Mouse (Mus musculus): ENCODE data around the gene Nmnat3.
A peak's percentile ranks its signal among the peaks of the same experiment; 100 is the strongest.

Gene Nmnat3

GRCm38 (mm10) chr9:98367333-98367962 lies 80.2 kb downstream of the Nmnat3 start:
- DNase-seq, result no peak

- no peak for DNase-seq
Observed at GRCm38 (mm10) chr9:98369707-98370106, 82.5 kb downstream of the Nmnat3 start.

GRCm38 (mm10) chr9:98373358-98373757 lies 86.1 kb downstream of the Nmnat3 start:
- no peak for DNase-seq

- no peak for DNase-seq
Observed at GRCm38 (mm10) chr9:98374897-98375296, 87.7 kb downstream of the Nmnat3 start.

GRCm38 (mm10) chr9:98375329-98376170 lies 88.3 kb downstream of the Nmnat3 start:
- no peak for DNase-seq

GRCm38 (mm10) chr9:98379736-98380135 lies 92.5 kb downstream of the Nmnat3 start:
- no peak for DNase-seq

- DNase-seq, result no peak
Observed at GRCm38 (mm10) chr9:98380593-98380992, 93.4 kb downstream of the Nmnat3 start.

GRCm38 (mm10) chr9:98387741-98388632 lies 100.8 kb downstream of the Nmnat3 start:
- no peak for DNase-seq

GRCm38 (mm10) chr9:98388633-98388965 lies 101.4 kb downstream of the Nmnat3 start:
- no peak for DNase-seq

- DNase-seq, result no peak
Observed at GRCm38 (mm10) chr9:98393496-98393895, 106.3 kb downstream of the Nmnat3 start.

GRCm38 (mm10) chr9:98397211-98397610 lies 110.0 kb downstream of the Nmnat3 start:
- no peak for DNase-seq

- no peak for DNase-seq
Observed at GRCm38 (mm10) chr9:98397866-98398265, 110.6 kb downstream of the Nmnat3 start.

- DNase-seq, result no peak
Observed at GRCm38 (mm10) chr9:98400185-98400894, 113.1 kb downstream of the Nmnat3 start.

- DNase-seq, result no peak
Observed at GRCm38 (mm10) chr9:98401611-98402010, 114.4 kb downstream of the Nmnat3 start.

- no peak for DNase-seq
Observed at GRCm38 (mm10) chr9:98407771-98408170, 120.5 kb downstream of the Nmnat3 start.

GRCm38 (mm10) chr9:98409137-98409536 lies 121.9 kb downstream of the Nmnat3 start:
- peak in 1 of 2 experiments; percentile 24 for DNase-seq

GRCm38 (mm10) chr9:98415427-98415826 lies 128.2 kb downstream of the Nmnat3 start:
- no peak for DNase-seq

GRCm38 (mm10) chr9:98417919-98418318 lies 130.7 kb downstream of the Nmnat3 start:
- no peak for DNase-seq

- no peak for DNase-seq
Observed at GRCm38 (mm10) chr9:98418346-98418745, 131.1 kb downstream of the Nmnat3 start.

GRCm38 (mm10) chr9:98420666-98421065 lies 133.4 kb downstream of the Nmnat3 start:
- no peak for DNase-seq

GRCm38 (mm10) chr9:98421903-98422302 lies 134.7 kb downstream of the Nmnat3 start:
- no peak for DNase-seq

GRCm38 (mm10) chr9:98422656-98423055 lies 135.4 kb downstream of the Nmnat3 start, which contains the start of gene Rbp1:
TSS of gene Rbp1 (plus strand) at chr9:98422961.
- no peak for DNase-seq

GRCm38 (mm10) chr9:98423691-98424090 lies 136.5 kb downstream of the Nmnat3 start:
- no peak for DNase-seq

All from thymus, adult 18-20 months (tissue).